In genomic region chr11:4605414-4605813, GRCm38 (mm10) we compare ENCODE assay signal across 9 mouse cellular contexts. TPM values are rescaled to one million over a fixed set of nuclear protein-coding genes. Genes with fewer than 3 reads are reported as not detected.
DNase-seq lines count a peak whose midpoint lies in the region; ATAC-seq and TF ChIP-seq lines count a peak whose summit lies in the region.
"Had no signal": no experiment of that assay in that cellular context is flagged by ENCODE, and none has a peak within 500 bp of the region (broad histone marks: within the 10 kb centered on the region; RNA-seq: fewer than 3 reads in every experiment).

No protein-coding gene starts in this region.

- in situ Hi-C loops in ES-E14 (cut with MboI; ENCODE audit: low sequenced_read_pairs in 2 of 2, unreplicated experiment in 2 of 2): no loop called here

- H3K9me3 ChIP-seq in kidney, embryonic 15.5 days (replicated peaks): no peaks in the 10 kb centered on the region
- H3K9me3 ChIP-seq in ES-E14 (ENCODE audit: control insufficient read depth, insufficient read depth, low read depth, low read length): no peaks in the 10 kb centered on the region

- H3K27me3 ChIP-seq in kidney, embryonic 15.5 days: no peaks in the 10 kb centered on the region

- peaks cover 22% of the 10 kb centered on the region for H3K4me1 ChIP-seq in kidney, embryonic 15.5 days
- peaks cover 0 to 4% of the 10 kb centered on the region in 2 experiments; a peak in 1 of 4 replicates for H3K4me1 ChIP-seq in ES-E14 (ENCODE audit: control insufficient read depth in 2 of 2, insufficient read depth in 2 of 2, low read length in 2 of 2, poor library complexity in 1 of 2)

- WGBS in kidney, embryonic 15.5 days: 52% methylated on average over 7 of the region's 7 CpGs

- no peak overlapping the region for H3K9ac ChIP-seq in kidney, embryonic 15.5 days
- no peak overlapping the region for H3K9ac ChIP-seq in ES-E14 (ENCODE audit: insufficient read depth, low read depth, low read length, poor library complexity, severe bottlenecking)

- peak; percentile 65 for DNase-seq in kidney, adult 11 months
- DNase-seq in ES-E14 (ENCODE audit: low read depth, low spot score): peak; percentile 96
- DNase-seq in right cerebral cortex, postnatal 14 days: no peak
- no peak for DNase-seq in urinary bladder, adult 2 months (ENCODE audit: low spot score)
- no peak for DNase-seq in urinary bladder, postnatal 4 days (ENCODE audit: low spot score in 2 of 2)
- DNase-seq: cerebellum, adult 9-11 months had no signal

- no peak overlapping the region for H3K27ac ChIP-seq in kidney, embryonic 15.5 days
- no peak overlapping the region for H3K27ac ChIP-seq in ES-E14 (ENCODE audit: insufficient read depth, low read depth, low read length, poor library complexity, severe bottlenecking)

- H3K36me3 ChIP-seq in kidney, embryonic 15.5 days: no peaks in the 10 kb centered on the region
- H3K36me3 ChIP-seq in ES-E14 (ENCODE audit: control insufficient read depth, insufficient read depth, low read length, poor library complexity, severe bottlenecking): no peaks in the 10 kb centered on the region

- H3K4me2 ChIP-seq in kidney, embryonic 15.5 days: no peak overlapping the region

- ATAC-seq in kidney, embryonic 15.5 days (replicated peaks; ENCODE audit: low FRiP score): no peak
- ATAC-seq in erythroid progenitor cell, adult 5-6 weeks (replicated peaks; ENCODE audit: low FRiP score, poor library complexity, severe bottlenecking): peak; percentile 39; the same call in 1 of the 2 replicates
- ATAC-seq in megakaryocyte progenitor cell, adult 5-6 weeks (replicated peaks; ENCODE audit: poor library complexity): peak; percentile 94

- H3K4me3 ChIP-seq in kidney, embryonic 15.5 days (replicated peaks): no peak overlapping the region
- no peak overlapping the region for H3K4me3 ChIP-seq in ES-E14 (ENCODE audit: insufficient read depth in 1 of 2, low read depth in 1 of 2, low read length in 2 of 2, poor library complexity in 1 of 2, severe bottlenecking in 1 of 2)

TF ChIP-seq in ES-E14, 5 proteins besides CTCF, POLR2A, EP300 and RAD21:
- no peak for TF ChIP-seq ZNF384 (IDR thresholded peaks at IDR 0.05; ENCODE audit: low read depth, low read length)
- TF ChIP-seq HCFC1 (IDR thresholded peaks at IDR 0.05; ENCODE audit: borderline replicate concordance, insufficient read depth, low read length): no peak
- no peak for TF ChIP-seq MAFK (IDR thresholded peaks at IDR 0.05; ENCODE audit: insufficient read depth, low read depth, low read length)
- TF ChIP-seq ZC3H11A (IDR thresholded peaks at IDR 0.05; ENCODE audit: borderline replicate concordance, low read depth, low read length): no peak
- no peak for TF ChIP-seq CHD2 (IDR thresholded peaks at IDR 0.05; ENCODE audit: low read depth, low read length)

RNA-seq across cellular contexts. Expression of gene Mtmr3, which starts 10.8 kb away (rescaled TPM):
- polyA plus RNA-seq in kidney, embryonic 15.5 days (2015; fragmentation: Nextera tagmentation; extraction: Ambion mirVana): 24.4 and 25.6 TPM in 2 replicates
- total RNA-seq in ES-E14 (2012; rRNA removed): 30.3 and 30.7 TPM in 2 replicates
- total RNA-seq in erythroid progenitor cell, adult 5-6 weeks (2015; ENCODE audit: low replicate concordance): 76.0 and 88.0 TPM in 2 replicates
- 139 and 164 TPM in 2 replicates for total RNA-seq in erythroid progenitor cell, adult 5-6 weeks (2017; ENCODE audit: low replicate concordance)
- 31.2 and 32.4 TPM in 2 replicates for total RNA-seq in megakaryocyte progenitor cell, adult 5-6 weeks (2015)
- total RNA-seq in megakaryocyte progenitor cell, adult 5-6 weeks (2017): 54.5 and 59.0 TPM in 2 replicates
- 46.3 and 50.0 TPM in 2 replicates for polyA plus RNA-seq in urinary bladder, adult 2 months (2012; rRNA removed)

RNA-seq across cellular contexts. Expression of gene Gm11032, which starts 14.5 kb away (rescaled TPM):
- not detected in 2 replicates for polyA plus RNA-seq in kidney, embryonic 15.5 days (2015; fragmentation: Nextera tagmentation; extraction: Ambion mirVana)
- not detected in 2 replicates for total RNA-seq in ES-E14 (2012; rRNA removed)
- total RNA-seq in erythroid progenitor cell, adult 5-6 weeks (2015; ENCODE audit: low replicate concordance): not detected in 2 replicates
- total RNA-seq in erythroid progenitor cell, adult 5-6 weeks (2017; ENCODE audit: low replicate concordance): not detected in 2 replicates
- total RNA-seq in megakaryocyte progenitor cell, adult 5-6 weeks (2015): not detected in 2 replicates
- total RNA-seq in megakaryocyte progenitor cell, adult 5-6 weeks (2017): not detected in 2 replicates
- not detected in 2 replicates for polyA plus RNA-seq in urinary bladder, adult 2 months (2012; rRNA removed)

RNA-seq across cellular contexts. Expression of gene Ascc2, which starts 32.1 kb away (rescaled TPM):
- polyA plus RNA-seq in kidney, embryonic 15.5 days (2015; fragmentation: Nextera tagmentation; extraction: Ambion mirVana): 34.5 and 36.5 TPM in 2 replicates
- 18.9 and 23.8 TPM in 2 replicates for total RNA-seq in ES-E14 (2012; rRNA removed)
- total RNA-seq in erythroid progenitor cell, adult 5-6 weeks (2015; ENCODE audit: low replicate concordance): 9.0 and 12.2 TPM in 2 replicates
- 5.1 and 5.3 TPM in 2 replicates for total RNA-seq in erythroid progenitor cell, adult 5-6 weeks (2017; ENCODE audit: low replicate concordance)
- 15.3 and 19.6 TPM in 2 replicates for total RNA-seq in megakaryocyte progenitor cell, adult 5-6 weeks (2015)
- 16.2 and 23.7 TPM in 2 replicates for total RNA-seq in megakaryocyte progenitor cell, adult 5-6 weeks (2017)
- 35.0 and 39.9 TPM in 2 replicates for polyA plus RNA-seq in urinary bladder, adult 2 months (2012; rRNA removed)

Comparison
In these comparisons a context has a peak if more than half of its experiments do, and no peak if none do; other contexts are left out.
1. DNase-seq: peak in kidney, adult 11 months (single experiment) and ES-E14 (single experiment); none in right cerebral cortex, postnatal 14 days (single experiment), urinary bladder, adult 2 months (single experiment) and urinary bladder, postnatal 4 days (0 of 2).